Mouse (Mus musculus) embryonic facial prominence, embryonic 14.5 days (tissue): ENCODE measurements around the gene Pde7b. TPM values are rescaled to one million over a fixed set of nuclear protein-coding genes. Genes with fewer than 3 reads are reported as not detected.
A peak's percentile ranks its signal among the peaks of the same experiment; 100 is the strongest.

Experiments
- ATAC-seq: fragments of 200-750 bp; cut with Nextera tagmentation; 2 replicates; pipeline ENCODE4 v1.8.0; 2017; ENCODE audit warnings: low read depth, moderate number of reproducible peaks, moderate TSS enrichment
- DNase-seq: peaks from one replicate; pipeline ENCODE4 v3.0.0-alpha.2; 2015; ENCODE audit warnings: low spot score
- H3K27ac ChIP-seq: fragments of 300-500 bp; sonication (generic); replicated peaks from 2 replicates; pipeline ENCODE4 v1.5.1; 2014; ENCODE audit warnings: low read depth, mild to moderate bottlenecking, low read length, moderate library complexity
- H3K27me3 ChIP-seq: fragments of 300-500 bp; sonication (generic); replicated peaks from 2 replicates; pipeline ENCODE4 v1.6.1; 2014; ENCODE audit warnings: low read length; ENCODE audit not compliant: control insufficient read depth, insufficient read depth
- H3K36me3 ChIP-seq: fragments of 300-500 bp; sonication (generic); 2 replicates; pipeline ENCODE4 v1.6.1; 2014; ENCODE audit warnings: low read length, mixed read lengths; ENCODE audit not compliant: control insufficient read depth, insufficient read depth
- H3K4me1 ChIP-seq: fragments of 300-500 bp; sonication (generic); 2 replicates; pipeline ENCODE4 v1.6.1; 2014; ENCODE audit warnings: antibody characterized with exemption, low read length; ENCODE audit not compliant: control insufficient read depth, insufficient read depth
- H3K4me2 ChIP-seq: fragments of 300-500 bp; sonication (generic); 2 replicates; pipeline ENCODE4 v1.6.1; 2014; ENCODE audit warnings: low read depth, mild to moderate bottlenecking, low read length, moderate library complexity, mixed read lengths
- H3K4me3 ChIP-seq: fragments of 300-500 bp; sonication (generic); 2 replicates; pipeline ENCODE4 v1.5.1; 2014; ENCODE audit warnings: low read depth, mild to moderate bottlenecking, low read length
- H3K9ac ChIP-seq: fragments of 300-500 bp; sonication (generic); 2 replicates; pipeline ENCODE4 v1.6.1; 2014; ENCODE audit warnings: low read depth, mild to moderate bottlenecking, low read length, moderate library complexity, mixed read lengths
- H3K9me3 ChIP-seq: fragments of 300-500 bp; sonication (generic); 2 replicates; pipeline ENCODE4 v1.6.1; 2016; ENCODE audit warnings: low read length; ENCODE audit not compliant: control insufficient read depth
- WGBS: fragments of 180-500 bp; shearing (Covaris S2); extraction: QIAGEN DNeasy Blood & Tissue Kit; methylation state at CpG from one replicate; pipeline ENCODE4 v1.1.7; 2014; 5-methylcytosine and 5-hydroxymethylcytosine counted together
- polyA plus RNA-seq: library from polyadenylated mRNA; unstranded; fragments of >200 nt; fragmentation: Nextera tagmentation; extraction: Ambion mirVana; gene quantifications from 2 replicates; pipeline ENCODE4 v1.2.1, GENCODE M21; 2014

The Pde7b gene
- polyA plus RNA-seq, 1 experiment from 2014 or later = 8.8 TPM

GRCm38 (mm10) chr10:20670541-20670940, 54.3 kb downstream of the Pde7b start:
- DNase-seq (no peak), ATAC-seq (no peak)
- 85% methylated on average over 8 of the region's 8 CpGs for WGBS
- Histone ChIP-seq H3K4me1 (no peaks in the 10 kb centered on the region; the same call in 1 of the 2 replicates), H3K27ac (no peak overlapping the region), H3K4me3 (no peak overlapping the region), H3K36me3 (no peaks in the 10 kb centered on the region), H3K9me3 (peaks cover 5% of the 10 kb centered on the region; the same call in 1 of the 2 replicates), H3K27me3 (no peaks in the 10 kb centered on the region), H3K9ac (no peak overlapping the region), H3K4me2 (no peak overlapping the region)

- 58% methylated on average over 10 of the region's 10 CpGs for WGBS
- Histone ChIP-seq H3K4me2 (no peak overlapping the region), H3K4me1 (no peaks in the 10 kb centered on the region; the same call in 1 of the 2 replicates), H3K27me3 (no peaks in the 10 kb centered on the region), H3K27ac (no peak overlapping the region; the same call in 1 of the 2 replicates), H3K36me3 (no peaks in the 10 kb centered on the region), H3K9ac (no peak overlapping the region), H3K4me3 (no peak overlapping the region), H3K9me3 (peaks cover 5% of the 10 kb centered on the region; the same call in 1 of the 2 replicates)
- peak; percentile 50; the same call in 1 of the 2 replicates for ATAC-seq
- DNase-seq = no peak
These were observed 55.4 kb downstream of the Pde7b start for GRCm38 (mm10) chr10:20669467-20669866.

- ATAC-seq = no peak
- H3K4me3 ChIP-seq = no peak overlapping the region
- H3K9ac ChIP-seq = no peak overlapping the region
- peaks cover 5% of the 10 kb centered on the region; the same call in 1 of the 2 replicates for H3K9me3 ChIP-seq
- H3K27me3 ChIP-seq = no peaks in the 10 kb centered on the region
- no peak overlapping the region for H3K4me2 ChIP-seq
- H3K4me1 ChIP-seq = no peaks in the 10 kb centered on the region
- no peak for DNase-seq
- no peaks in the 10 kb centered on the region for H3K36me3 ChIP-seq
- no peak overlapping the region for H3K27ac ChIP-seq
- 41% methylated on average over 4 of the region's 4 CpGs for WGBS
These were observed 56.3 kb downstream of the Pde7b start for GRCm38 (mm10) chr10:20668577-20668976.

GRCm38 (mm10) chr10:20666655-20667054, 58.2 kb downstream of the Pde7b start:
- H3K36me3 ChIP-seq = no peaks in the 10 kb centered on the region
- H3K9me3 ChIP-seq = peaks cover 5% of the 10 kb centered on the region; the same call in 1 of the 2 replicates
- 52% methylated on average over 2 of the region's 2 CpGs for WGBS
- H3K9ac ChIP-seq = no peak overlapping the region
- DNase-seq = no peak
- H3K4me1 ChIP-seq = peaks cover 2% of the 10 kb centered on the region
- H3K27me3 ChIP-seq = no peaks in the 10 kb centered on the region
- no peak overlapping the region for H3K27ac ChIP-seq
- no peak overlapping the region for H3K4me2 ChIP-seq
- ATAC-seq = no peak
- no peak overlapping the region for H3K4me3 ChIP-seq

- no peaks in the 10 kb centered on the region for H3K36me3 ChIP-seq
- no peak overlapping the region for H3K4me2 ChIP-seq
- no peak overlapping the region for H3K4me3 ChIP-seq
- H3K27ac ChIP-seq = no peak overlapping the region
- H3K9ac ChIP-seq = no peak overlapping the region
- H3K27me3 ChIP-seq = no peaks in the 10 kb centered on the region
- ATAC-seq (no peak), DNase-seq (no peak)
- H3K9me3 ChIP-seq = no peaks in the 10 kb centered on the region
- 75% methylated on average over 7 of the region's 7 CpGs for WGBS
- H3K4me1 ChIP-seq = peaks cover 20% of the 10 kb centered on the region
These were observed 61.9 kb downstream of the Pde7b start for GRCm38 (mm10) chr10:20662951-20663350.

- no peak overlapping the region for H3K27ac ChIP-seq
- DNase-seq = no peak
- WGBS = 36% methylated on average over 5 of the region's 5 CpGs
These were observed 63.2 kb downstream of the Pde7b start for GRCm38 (mm10) chr10:20661684-20662083.

GRCm38 (mm10) chr10:20659718-20660117, 65.2 kb downstream of the Pde7b start:
- no peak for DNase-seq
- WGBS = 74% methylated on average over 4 of the region's 4 CpGs
- Histone ChIP-seq H3K4me2 (no peak overlapping the region), H3K9ac (no peak overlapping the region), H3K4me1 (peaks cover 37% of the 10 kb centered on the region), H3K27me3 (no peaks in the 10 kb centered on the region), H3K27ac (no peak overlapping the region), H3K4me3 (no peak overlapping the region), H3K36me3 (no peaks in the 10 kb centered on the region), H3K9me3 (no peaks in the 10 kb centered on the region)
- no peak for ATAC-seq

More at GRCm38 (mm10) chr10:20661684-20662083, 63.2 kb downstream of the Pde7b start:
- Histone ChIP-seq H3K27me3 (no peaks in the 10 kb centered on the region), H3K4me2 (no peak overlapping the region), H3K9ac (no peak overlapping the region), H3K4me1 (peaks cover 29% of the 10 kb centered on the region), H3K4me3 (no peak overlapping the region), H3K36me3 (no peaks in the 10 kb centered on the region), H3K9me3 (no peaks in the 10 kb centered on the region)
- ATAC-seq = no peak

GRCm38 (mm10) chr10:20659268-20659667, 65.6 kb downstream of the Pde7b start:
- ATAC-seq = no peak
- no peak overlapping the region for H3K27ac ChIP-seq
- H3K4me1 ChIP-seq = peaks cover 39% of the 10 kb centered on the region
- H3K4me2 ChIP-seq = no peak overlapping the region
- no peak overlapping the region for H3K9ac ChIP-seq
- H3K27me3 ChIP-seq = no peaks in the 10 kb centered on the region
- no peaks in the 10 kb centered on the region for H3K36me3 ChIP-seq
- no peak for DNase-seq
- no peak overlapping the region for H3K4me3 ChIP-seq
- no peaks in the 10 kb centered on the region for H3K9me3 ChIP-seq
- 79% methylated on average over 7 of the region's 7 CpGs for WGBS

GRCm38 (mm10) chr10:20658716-20659115, 66.2 kb downstream of the Pde7b start:
- Histone ChIP-seq H3K4me2 (no peak overlapping the region), H3K4me3 (no peak overlapping the region), H3K36me3 (no peaks in the 10 kb centered on the region), H3K9ac (no peak overlapping the region), H3K4me1 (peaks cover 44% of the 10 kb centered on the region), H3K9me3 (no peaks in the 10 kb centered on the region), H3K27ac (no peak overlapping the region), H3K27me3 (no peaks in the 10 kb centered on the region)
- ATAC-seq (no peak), DNase-seq (no peak)
- 67% methylated on average over 7 of the region's 7 CpGs for WGBS
